Mouse (Mus musculus): ENCODE results near the gene Gm10647.
A peak's percentile ranks its signal among the peaks of the same experiment; 100 is the strongest.
"Not testable (repeated sequence)": the region's sequence is repeated elsewhere in the genome, so short reads cannot be mapped to it uniquely, and the experiment has no call there.

Gene Gm10647

GRCm38 (mm10) chr9:66796739-66797138, at the start of gene Gm10647:
TSS of gene Gm10647 (plus strand) at chr9:66797039.
- DNase-seq (ENCODE audit: low read depth, low spot score): no peak

GRCm38 (mm10) chr9:66748390-66748789, 48.4 kb upstream of the Gm10647 start:
- DNase-seq (ENCODE audit: low read depth, low spot score): no peak

GRCm38 (mm10) chr9:66752849-66753248, 44.0 kb upstream of the Gm10647 start:
- no peak for DNase-seq (ENCODE audit: low read depth, low spot score)

- no peak for DNase-seq (ENCODE audit: low read depth, low spot score)
These were observed 35.8 kb upstream of the Gm10647 start for GRCm38 (mm10) chr9:66760991-66761390.

- DNase-seq (ENCODE audit: low read depth, low spot score): no peak
These were observed 28.1 kb upstream of the Gm10647 start for GRCm38 (mm10) chr9:66768721-66769120.

GRCm38 (mm10) chr9:66769275-66769674, 27.6 kb upstream of the Gm10647 start:
- no peak for DNase-seq (ENCODE audit: low read depth, low spot score)

- DNase-seq (ENCODE audit: low read depth, low spot score): no peak
These were observed 26.1 kb upstream of the Gm10647 start for GRCm38 (mm10) chr9:66770701-66771100.

GRCm38 (mm10) chr9:66784552-66784951, 12.3 kb upstream of the Gm10647 start:
- DNase-seq (ENCODE audit: low read depth, low spot score): peak; percentile 45

GRCm38 (mm10) chr9:66787821-66788220, 9.0 kb upstream of the Gm10647 start:
- peak; percentile 66 for DNase-seq (ENCODE audit: low read depth, low spot score)

GRCm38 (mm10) chr9:66794629-66795463, 2.0 kb upstream of the Gm10647 start:
- DNase-seq (ENCODE audit: low read depth, low spot score): no peak

- DNase-seq (ENCODE audit: low read depth, low spot score): peak; percentile 97
These were observed 1.1 kb upstream of the Gm10647 start, which contains the start of gene Aph1b for GRCm38 (mm10) chr9:66795464-66796324. TSS of gene Aph1b (minus strand) at chr9:66795490.

- no peak for DNase-seq (ENCODE audit: low read depth, low spot score)
These were observed 5.1 kb downstream of the Gm10647 start for GRCm38 (mm10) chr9:66801947-66802346.

GRCm38 (mm10) chr9:66805951-66806350, 9.1 kb downstream of the Gm10647 start:
- DNase-seq (ENCODE audit: low read depth, low spot score): not testable (repeated sequence)

- no peak for DNase-seq (ENCODE audit: low read depth, low spot score)
These were observed 16.6 kb downstream of the Gm10647 start for GRCm38 (mm10) chr9:66813392-66813791.

- DNase-seq (ENCODE audit: low read depth, low spot score): peak; percentile 64
These were observed 24.2 kb downstream of the Gm10647 start for GRCm38 (mm10) chr9:66820996-66821395.

GRCm38 (mm10) chr9:66822255-66822654, 25.4 kb downstream of the Gm10647 start:
- DNase-seq (ENCODE audit: low read depth, low spot score): not testable (repeated sequence)

GRCm38 (mm10) chr9:66825990-66826389, 29.2 kb downstream of the Gm10647 start:
- DNase-seq (ENCODE audit: low read depth, low spot score): peak; percentile 77

GRCm38 (mm10) chr9:66832366-66832908, 35.6 kb downstream of the Gm10647 start:
- DNase-seq (ENCODE audit: low read depth, low spot score): no peak

- no peak for DNase-seq (ENCODE audit: low read depth, low spot score)
These were observed 37.0 kb downstream of the Gm10647 start for GRCm38 (mm10) chr9:66833851-66834250.

GRCm38 (mm10) chr9:66834318-66835096, 37.7 kb downstream of the Gm10647 start, which contains the start of gene Aph1c:
TSS of gene Aph1c (minus strand) at chr9:66834726.
- DNase-seq (ENCODE audit: low read depth, low spot score): peak; percentile 99

- DNase-seq (ENCODE audit: low read depth, low spot score): no peak
These were observed 38.2 kb downstream of the Gm10647 start for GRCm38 (mm10) chr9:66835097-66835480.

All from CD4-positive, CD25-positive, alpha-beta regulatory T cell, adult 2 months (primary cell).